Mouse (Mus musculus): ENCODE results near the gene Kcne1l. TPM values are rescaled to one million over a fixed set of nuclear protein-coding genes. Genes with fewer than 3 reads are reported as not detected.
A peak's percentile ranks its signal among the peaks of the same experiment; 100 is the strongest.

The Kcne1l gene
- under 1 TPM in 1 of 2 experiments, not detected in 1; 0.31 TPM for total RNA-seq (2021)
- long read RNA-seq, experiment 1, result 0 reads
- long read RNA-seq, experiment 2, partial matches to known transcripts, result 0 of 1 reads
- long read RNA-seq, experiment 2, other reads (novel, unspliced or antisense), result 0 of 1 reads

DNA sequence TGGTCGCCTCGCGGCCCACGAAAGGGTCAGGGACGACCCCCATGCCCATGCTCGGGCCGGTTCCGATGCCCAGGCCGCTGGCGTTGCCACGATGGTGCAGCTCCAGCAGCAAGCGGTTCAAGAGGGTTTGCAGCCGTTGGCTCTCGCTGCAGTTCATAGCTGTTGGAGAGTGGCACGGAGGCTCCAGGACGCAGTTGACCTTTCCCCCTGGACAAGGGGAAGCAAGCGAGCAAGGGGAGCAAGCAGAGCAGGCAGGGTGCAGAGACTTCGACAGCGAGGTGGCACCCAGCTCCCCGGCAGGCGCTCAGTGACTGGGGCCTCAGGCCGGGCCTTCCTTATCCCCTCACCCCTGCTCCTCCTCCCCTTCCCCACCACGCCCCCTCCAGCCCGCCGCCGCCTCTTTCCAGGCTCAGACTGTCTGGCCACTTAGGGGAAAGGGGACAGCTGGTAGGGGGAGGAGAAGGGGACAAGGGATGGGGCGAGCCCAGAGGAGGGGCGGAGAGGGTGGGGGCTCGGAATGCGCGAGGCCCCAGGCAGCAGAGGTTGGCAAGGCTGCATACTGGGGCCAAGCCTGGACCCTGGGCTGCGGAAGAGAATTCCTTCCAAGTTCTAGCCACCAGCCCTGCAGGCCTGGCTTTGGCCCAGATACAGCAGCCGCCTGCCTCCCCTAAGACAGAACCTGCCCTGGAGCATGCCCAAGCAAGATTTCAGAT is at the start of gene Kcne1l:
Kcne1l (minus strand) TSS at position 426 of the 713 bp plus-strand sequence.
- TF ChIP-seq CTCF (IDR thresholded peaks at IDR 0.05), result no peak
- Histone ChIP-seq H3K4me3 (peak within 1 kb of the TSS; percentile 25), H3K27ac (no peak within 1 kb of the TSS)
- DNase-seq, result no peak
- intact Hi-C loops (cut with DNase I), result no loop called here

DNA sequence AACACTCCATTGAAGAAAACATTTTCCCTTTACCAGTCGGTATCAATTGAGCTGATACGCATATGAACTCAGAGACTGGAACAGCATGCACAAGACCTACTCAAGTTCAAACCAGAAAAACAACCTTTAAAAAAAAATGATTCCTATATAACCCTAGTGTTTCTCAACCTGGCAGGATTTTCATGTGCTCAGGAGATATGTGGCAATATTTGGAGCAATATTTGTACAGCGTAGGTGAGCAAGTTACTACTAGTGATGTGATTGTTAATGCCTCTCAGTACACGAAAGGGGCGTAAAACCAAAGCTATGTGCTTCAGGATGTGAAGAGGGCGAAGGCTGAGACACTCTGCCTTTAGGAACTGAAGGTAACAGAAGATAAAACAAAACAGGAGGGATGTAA is 30.1 kb upstream of the Kcne1l start:
- TF ChIP-seq CTCF (IDR thresholded peaks at IDR 0.05), result no peak
- no peak for DNase-seq
- intact Hi-C loops (cut with DNase I), result no loop called here
- Histone ChIP-seq H3K4me3 (no peak overlapping the region), H3K27ac (no peak overlapping the region)

DNA sequence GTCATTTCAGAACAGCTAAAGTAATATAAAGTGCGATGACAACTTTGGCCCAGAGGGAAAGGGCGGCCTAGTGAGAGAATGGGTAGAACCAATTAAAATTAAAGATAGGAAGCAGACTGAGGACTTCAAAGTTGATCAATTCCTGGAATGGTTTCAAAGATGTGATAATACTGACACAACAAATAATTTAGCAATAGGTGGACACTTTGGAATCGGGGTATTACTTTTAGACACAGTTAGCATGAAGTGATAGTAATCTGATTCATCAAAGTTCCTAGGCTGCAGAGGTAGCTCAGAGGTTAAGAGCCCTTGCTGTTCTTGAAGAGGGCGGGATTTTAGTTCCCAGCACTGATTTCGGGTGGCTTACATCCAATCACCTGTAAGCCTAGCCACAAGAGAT is 29.4 kb upstream of the Kcne1l start:
- no peak for DNase-seq
- Histone ChIP-seq H3K27ac (no peak overlapping the region), H3K4me3 (no peak overlapping the region)
- TF ChIP-seq CTCF (IDR thresholded peaks at IDR 0.05), result no peak
- intact Hi-C loops (cut with DNase I), result no loop called here

- H3K4me3 ChIP-seq, result no peak overlapping the region
- no peak for DNase-seq
- intact Hi-C loops (cut with DNase I), result loop anchor here (5.0 kb wide), 1 partner anchor 212 kb away; no protein-coding TSS in a partner anchor
- TF ChIP-seq CTCF (IDR thresholded peaks at IDR 0.05), result peak; percentile 32; the same call in 1 of the 2 replicates
- no peak overlapping the region for H3K27ac ChIP-seq
These were observed 19.7 kb upstream of the Kcne1l start for GRCm38 (mm10) chrX:142325760-142326159.

- no peak for TF ChIP-seq CTCF (IDR thresholded peaks at IDR 0.05)
- no peak for DNase-seq
- intact Hi-C loops (cut with DNase I), result no loop called here
- Histone ChIP-seq H3K27ac (no peak overlapping the region), H3K4me3 (no peak overlapping the region)
These were observed 10.0 kb upstream of the Kcne1l start for GRCm38 (mm10) chrX:142316106-142316505.

- H3K4me3 ChIP-seq, result no peak overlapping the region
- TF ChIP-seq CTCF (IDR thresholded peaks at IDR 0.05), result no peak
- DNase-seq, result no peak
- no peak overlapping the region for H3K27ac ChIP-seq
- intact Hi-C loops (cut with DNase I), result loop anchor here (2.0 kb wide), 2 partner anchors 78 to 114 kb away; no protein-coding TSS in a partner anchor
These were observed 9.2 kb upstream of the Kcne1l start for GRCm38 (mm10) chrX:142315270-142315669.

- DNase-seq, result peak; percentile 65
- TF ChIP-seq CTCF (IDR thresholded peaks at IDR 0.05), result peak; percentile 76
- Histone ChIP-seq H3K27ac (no peak overlapping the region), H3K4me3 (peak overlapping the region; percentile 19; the same call in 1 of the 2 replicates)
- intact Hi-C loops (cut with DNase I), result loop anchor here (2.0 to 5.0 kb wide), 3 partner anchors 57 to 114 kb away; no protein-coding TSS in a partner anchor
These were observed 8.4 kb upstream of the Kcne1l start for GRCm38 (mm10) chrX:142314307-142315024.

- intact Hi-C loops (cut with DNase I), result loop anchor here (5.0 kb wide), 1 partner anchor 53 kb away; no protein-coding TSS in a partner anchor
- H3K27ac ChIP-seq, result no peak overlapping the region
- TF ChIP-seq CTCF (IDR thresholded peaks at IDR 0.05), result no peak
- DNase-seq, result no peak
- H3K4me3 ChIP-seq, result no peak overlapping the region
These were observed 4.3 kb upstream of the Kcne1l start for GRCm38 (mm10) chrX:142310431-142310830.

- TF ChIP-seq CTCF (IDR thresholded peaks at IDR 0.05), result no peak
- intact Hi-C loops (cut with DNase I), result no loop called here
- H3K4me3 ChIP-seq, result peak overlapping the region; percentile 25
- no peak overlapping the region for H3K27ac ChIP-seq
- no peak for DNase-seq
These were observed 855 bp downstream of the Kcne1l start for GRCm38 (mm10) chrX:142305010-142305868.

- intact Hi-C loops (cut with DNase I), result no loop called here
- no peak overlapping the region for H3K27ac ChIP-seq
- no peak for DNase-seq
- TF ChIP-seq CTCF (IDR thresholded peaks at IDR 0.05), result no peak
- H3K4me3 ChIP-seq, result no peak overlapping the region
These were observed 1.5 kb downstream of the Kcne1l start for GRCm38 (mm10) chrX:142304592-142304991.

GRCm38 (mm10) chrX:142303456-142303855 is 2.6 kb downstream of the Kcne1l start:
- DNase-seq, result peak; percentile 36

DNA sequence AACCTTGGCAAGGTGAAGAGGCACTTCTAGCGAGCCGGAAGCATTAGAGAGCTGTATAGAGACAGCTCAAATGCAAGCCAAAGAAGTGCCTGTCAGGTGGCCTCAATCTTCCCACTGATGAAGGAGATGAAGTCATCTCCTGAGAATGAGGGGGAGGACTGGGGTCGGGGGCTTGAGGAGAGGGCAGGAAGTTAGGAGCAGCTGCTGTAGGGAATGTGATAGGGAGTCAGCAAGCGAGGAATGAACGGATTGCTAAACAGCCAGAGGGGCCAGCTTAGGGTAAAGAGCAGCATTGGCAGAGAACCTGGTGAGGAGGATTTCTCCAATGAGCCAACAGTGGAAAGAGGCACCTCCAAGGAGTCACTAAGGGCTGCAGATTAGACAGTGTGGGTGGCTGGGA is 20.2 kb downstream of the Kcne1l start:
- intact Hi-C loops (cut with DNase I), result no loop called here
- no peak overlapping the region for H3K4me3 ChIP-seq
- no peak for TF ChIP-seq CTCF (IDR thresholded peaks at IDR 0.05)
- no peak for DNase-seq
- no peak overlapping the region for H3K27ac ChIP-seq

More at GRCm38 (mm10) chrX:142303456-142303855, 2.6 kb downstream of the Kcne1l start:
- no peak for TF ChIP-seq CTCF (IDR thresholded peaks at IDR 0.05)
- intact Hi-C loops (cut with DNase I), result no loop called here
- no peak overlapping the region for H3K27ac ChIP-seq
- H3K4me3 ChIP-seq, result no peak overlapping the region
